Mouse (Mus musculus) testis, adult 2 months (tissue): Measurements from ENCODE around the gene Fopnl.
A peak's percentile ranks its signal among the peaks of the same experiment; 100 is the strongest.

Experiments used
- CTCF ChIP-seq: fragments of 200-500 bp; IDR thresholded peaks from 2 replicates; pipeline ENCODE4 v1.5.1; 2012; ENCODE audit warnings: low read depth, mild to moderate bottlenecking, inconsistent platforms, low read length, moderate library complexity; ENCODE audit not compliant: control insufficient read depth, insufficient read depth, insufficient replicate concordance
- POLR2A ChIP-seq: fragments of 200-500 bp; IDR thresholded peaks from 2 replicates; pipeline ENCODE4 v1.6.1; 2012; ENCODE audit warnings: low read depth, mild to moderate bottlenecking, inconsistent platforms, low read length, moderate library complexity; ENCODE audit not compliant: control insufficient read depth

- TF ChIP-seq CTCF (peak; percentile 12; the same call in 1 of the 2 replicates), POLR2A (peak; percentile 96)
Observed at GRCm38 (mm10) chr16:14316884-14317876, at the start of gene Fopnl.
